In genomic region chr4:23843609-23844287, GRCm38 (mm10) we compare ENCODE assay signal across 24 mouse cellular contexts.
DNase-seq lines count a peak whose midpoint lies in the region; ATAC-seq and TF ChIP-seq lines count a peak whose summit lies in the region.
"Had no signal": no experiment of that assay in that cellular context is flagged by ENCODE, and none has a peak within 500 bp of the region (broad histone marks: within the 10 kb centered on the region; RNA-seq: fewer than 3 reads in every experiment).

No protein-coding gene starts in this region.

- WGBS in forebrain, embryonic 15.5 days, result 8% methylated on average over 4 of the region's 4 CpGs
- 44% methylated on average over 4 of the region's 4 CpGs for WGBS in hindbrain, embryonic 14.5 days

- H3K36me3 ChIP-seq in forebrain, embryonic 15.5 days, result no peaks in the 10 kb centered on the region
- H3K36me3 ChIP-seq in hindbrain, embryonic 14.5 days (replicated peaks; ENCODE audit: control insufficient read depth, insufficient read depth), result no peaks in the 10 kb centered on the region
- H3K36me3 ChIP-seq: embryonic facial prominence, embryonic 12.5 days; heart, embryonic 13.5 days; limb, embryonic 10.5 days had no signal

- no peaks in the 10 kb centered on the region for H3K27me3 ChIP-seq in forebrain, embryonic 15.5 days
- H3K27me3 ChIP-seq in hindbrain, embryonic 14.5 days (ENCODE audit: control insufficient read depth, insufficient read depth, low read length), result no peaks in the 10 kb centered on the region
- H3K27me3 ChIP-seq: embryonic facial prominence, embryonic 12.5 days; heart, embryonic 13.5 days; Patski had no signal

- no peak overlapping the region for H3K4me2 ChIP-seq in forebrain, embryonic 15.5 days (replicated peaks)
- H3K4me2 ChIP-seq in hindbrain, embryonic 14.5 days (replicated peaks), result no peak overlapping the region
- H3K4me2 ChIP-seq: embryonic facial prominence, embryonic 12.5 days; heart, embryonic 13.5 days; liver, embryonic 11.5 days had no signal

- peak; percentile 30 to 37 for DNase-seq in cerebellum, postnatal 14 days
- no peak for DNase-seq in cerebellum, adult 18-20 months
- DNase-seq in brain, embryonic 14.5 days (ENCODE audit: low read depth), result peak; percentile 93
- no peak for DNase-seq in hindbrain, embryonic 14.5 days (ENCODE audit: low spot score)
- no peak for DNase-seq in right cerebral cortex, postnatal 36 days (ENCODE audit: low spot score in 2 of 2)
- no peak for DNase-seq in urinary bladder, adult 2 months (ENCODE audit: low spot score)
- no peak for DNase-seq in frontal cortex, adult 2 months (ENCODE audit: extremely low spot score in 1 of 2, low spot score in 1 of 2)
- DNase-seq: adrenal gland, adult 8-10 months; cerebellum, postnatal 36 days; gastrocnemius, postnatal 25 days; heart, postnatal 36 days; kidney, adult 8-10 months; kidney, postnatal 14 days; lung, adult 18-20 months had no signal

- H3K4me1 ChIP-seq in forebrain, embryonic 15.5 days, result peaks cover 16% of the 10 kb centered on the region
- no peaks in the 10 kb centered on the region for H3K4me1 ChIP-seq in hindbrain, embryonic 14.5 days (replicated peaks; ENCODE audit: control insufficient read depth, insufficient read depth, low read length)
- H3K4me1 ChIP-seq: embryonic facial prominence, embryonic 12.5 days; heart, embryonic 13.5 days; limb, embryonic 10.5 days had no signal

- H3K27ac ChIP-seq in forebrain, embryonic 15.5 days (replicated peaks), result peak overlapping the region; percentile 80
- no peak overlapping the region for H3K27ac ChIP-seq in hindbrain, embryonic 14.5 days
- H3K27ac ChIP-seq: embryonic facial prominence, embryonic 12.5 days; heart, embryonic 13.5 days; left cerebral cortex, adult 2 months; limb, embryonic 10.5 days; stomach, postnatal 0 days had no signal

- TF ChIP-seq CTCF in brain, embryonic 14.5 days (IDR thresholded peaks at IDR 0.05; ENCODE audit: borderline replicate concordance, extremely low read depth, insufficient read depth, insufficient read length), result no peak

- ATAC-seq in forebrain, embryonic 15.5 days (replicated peaks), result peak; percentile 95
- peak; percentile 80; the same call in 1 of the 2 replicates for ATAC-seq in hindbrain, embryonic 14.5 days (ENCODE audit: low FRiP score)
- ATAC-seq: CD4-positive, CD25-positive, alpha-beta regulatory T cell, adult 4 months; Patski had no signal

- no peak overlapping the region for H3K9ac ChIP-seq in forebrain, embryonic 15.5 days (replicated peaks)
- no peak overlapping the region for H3K9ac ChIP-seq in hindbrain, embryonic 14.5 days
- H3K9ac ChIP-seq: embryonic facial prominence, embryonic 12.5 days; heart, embryonic 13.5 days had no signal

- H3K4me3 ChIP-seq in forebrain, embryonic 15.5 days, result no peak overlapping the region
- no peak overlapping the region for H3K4me3 ChIP-seq in hindbrain, embryonic 14.5 days (replicated peaks; ENCODE audit: low read length)
- H3K4me3 ChIP-seq: embryonic facial prominence, embryonic 12.5 days; erythroblast, embryonic 14.5 days; heart, embryonic 13.5 days; left cerebral cortex, adult 2 months; limb, embryonic 10.5 days had no signal

- H3K9me3 ChIP-seq in forebrain, embryonic 15.5 days, result no peaks in the 10 kb centered on the region
- no peaks in the 10 kb centered on the region for H3K9me3 ChIP-seq in hindbrain, embryonic 14.5 days (ENCODE audit: control insufficient read depth, low read length)
- H3K9me3 ChIP-seq: embryonic facial prominence, embryonic 12.5 days; heart, embryonic 13.5 days; limb, embryonic 10.5 days had no signal

- no peak for TF ChIP-seq POLR2A in brain, embryonic 14.5 days (IDR thresholded peaks at IDR 0.05; ENCODE audit: borderline replicate concordance, extremely low read depth, insufficient read depth, insufficient read length, poor library complexity, severe bottlenecking)

Comparison
In these comparisons a context has a peak if more than half of its experiments do, and no peak if none do; other contexts are left out.
1. DNase-seq: peak in cerebellum, postnatal 14 days (2 of 2) and brain, embryonic 14.5 days (single experiment); none in cerebellum, adult 18-20 months (0 of 2), hindbrain, embryonic 14.5 days (single experiment), right cerebral cortex, postnatal 36 days (0 of 2), urinary bladder, adult 2 months (single experiment) and frontal cortex, adult 2 months (0 of 2).